Mouse (Mus musculus) layer of hippocampus, adult 11-12 months (tissue): ENCODE data around the gene Vmo1.
"Not testable (repeated sequence)": the region's sequence is repeated elsewhere in the genome, so short reads cannot be mapped to it uniquely, and the experiment has no call there.

Experiments used
- DNase-seq: peaks from one replicate; pipeline ENCODE4 v3.0.0; 2022; ENCODE audit warnings: low spot score

Gene Vmo1

DNA sequence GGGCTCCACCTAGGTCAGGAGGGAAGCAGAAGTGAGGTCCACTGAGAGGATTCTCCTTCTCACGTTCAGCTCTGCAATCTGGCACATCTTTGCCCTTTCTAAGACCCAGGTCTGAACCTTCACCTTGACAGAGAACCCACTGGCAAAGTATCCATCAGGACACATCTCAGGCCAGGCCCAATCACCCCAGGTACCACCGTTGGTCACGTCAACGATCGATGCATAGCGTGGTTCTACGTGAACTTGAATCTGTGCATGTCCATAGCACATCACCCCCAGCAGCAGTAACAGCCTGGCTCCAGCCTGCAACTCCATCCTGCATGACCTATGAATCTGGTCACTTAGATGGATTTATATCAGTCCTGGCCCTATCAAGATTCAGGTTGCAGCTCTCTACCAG, at the start of gene Vmo1:
Gene Vmo1, minus strand, starts transcription at position 329 of the 400 bp plus-strand sequence.
- DNase-seq: no peak

DNA sequence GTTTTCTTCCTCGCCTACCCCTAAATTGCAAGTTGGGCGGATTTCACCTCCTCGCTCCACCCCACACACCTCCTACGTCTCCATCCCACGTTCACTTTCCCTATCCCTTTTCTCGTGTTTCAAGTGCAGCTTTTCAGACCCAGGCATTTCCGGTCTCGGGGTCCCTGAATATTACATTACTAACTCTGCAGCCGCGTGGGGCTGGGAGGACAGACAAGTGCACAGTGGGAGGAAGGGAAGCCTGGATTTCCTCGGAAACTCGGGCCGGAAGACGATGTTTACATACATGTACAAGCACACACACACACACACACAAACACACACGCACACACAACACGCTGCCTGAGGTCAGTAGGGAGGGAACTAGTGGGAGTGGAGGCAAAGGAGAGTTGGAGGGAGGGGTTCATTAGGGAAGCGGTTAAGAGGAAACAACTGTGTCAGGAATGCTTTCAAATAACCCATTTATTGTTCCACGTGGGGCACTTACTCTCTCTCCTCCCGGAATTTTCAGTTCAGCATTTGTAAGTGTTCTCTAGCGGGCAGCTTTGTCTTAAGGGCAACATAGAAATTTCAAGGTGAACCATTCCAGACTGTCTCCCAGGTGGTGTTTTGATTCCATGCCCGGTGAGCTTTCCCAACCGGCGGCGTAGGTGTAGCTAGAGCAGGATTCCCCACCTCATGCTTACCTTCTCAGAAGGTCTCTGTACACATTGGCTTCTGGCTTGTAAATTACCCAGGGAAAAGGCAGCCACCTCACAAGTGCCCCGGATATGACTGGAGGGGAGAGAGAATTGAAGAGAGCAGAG, 49.3 kb upstream of the Vmo1 start:
- no peak for DNase-seq

GRCm38 (mm10) chr11:70562995-70563469, 48.6 kb upstream of the Vmo1 start:
- no peak for DNase-seq

DNA sequence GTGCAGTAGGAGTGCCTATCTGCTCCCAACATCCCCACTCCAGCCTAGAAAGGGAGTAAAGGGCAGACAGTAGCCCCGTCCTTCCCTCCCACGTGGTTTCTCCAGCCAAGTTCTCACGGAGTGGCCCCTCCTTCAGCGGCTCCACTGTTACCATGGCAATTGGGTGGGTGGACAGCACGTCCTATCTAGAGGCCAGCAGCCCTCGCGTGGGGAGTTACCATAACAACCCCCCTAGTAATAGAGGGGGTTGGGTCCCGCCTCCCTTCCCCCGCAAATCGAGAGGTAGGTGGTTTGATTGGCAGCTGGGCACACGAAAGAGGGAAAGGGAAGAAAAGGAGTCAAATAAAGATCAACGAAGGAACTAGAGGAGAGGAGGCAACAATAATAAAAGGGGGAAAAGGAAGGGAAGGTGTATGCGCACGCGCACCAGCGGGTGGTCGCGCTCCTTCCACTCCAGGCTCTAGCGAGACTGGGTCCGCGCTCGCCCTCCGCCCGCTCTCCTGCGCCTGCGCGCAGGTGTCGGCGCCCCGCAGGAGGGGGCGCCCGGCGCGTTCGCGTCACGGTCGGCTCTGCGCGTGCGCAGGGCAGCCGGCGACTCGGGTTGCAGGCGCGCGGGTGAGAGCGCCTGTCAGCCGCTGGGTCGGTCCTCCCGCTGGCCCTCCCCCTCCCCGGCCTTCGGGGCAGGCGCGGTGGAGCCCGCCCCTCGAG, 48.0 kb upstream of the Vmo1 start, which contains the start of gene Mink1:
Gene Mink1, plus strand, starts transcription at position 595 of the 708 bp plus-strand sequence.
- DNase-seq: peak; percentile 89

DNA sequence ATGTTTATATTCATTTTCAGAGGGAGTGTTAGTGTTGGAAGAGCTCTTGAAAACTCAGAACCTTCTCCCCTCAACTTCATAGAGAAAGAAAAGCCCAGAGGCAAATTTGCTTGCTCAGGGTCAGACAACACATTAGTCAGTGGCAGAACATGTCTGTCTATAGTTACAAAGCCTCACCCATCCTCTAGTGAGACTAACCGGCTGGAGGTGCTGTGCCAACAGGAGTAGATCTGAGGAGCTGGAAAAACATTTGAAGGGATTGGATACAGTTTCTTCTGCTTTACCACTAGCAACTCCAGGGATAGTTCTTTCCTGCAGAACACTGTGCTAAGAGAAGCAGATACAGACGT, 47.5 kb upstream of the Vmo1 start:
- DNase-seq: no peak

DNA sequence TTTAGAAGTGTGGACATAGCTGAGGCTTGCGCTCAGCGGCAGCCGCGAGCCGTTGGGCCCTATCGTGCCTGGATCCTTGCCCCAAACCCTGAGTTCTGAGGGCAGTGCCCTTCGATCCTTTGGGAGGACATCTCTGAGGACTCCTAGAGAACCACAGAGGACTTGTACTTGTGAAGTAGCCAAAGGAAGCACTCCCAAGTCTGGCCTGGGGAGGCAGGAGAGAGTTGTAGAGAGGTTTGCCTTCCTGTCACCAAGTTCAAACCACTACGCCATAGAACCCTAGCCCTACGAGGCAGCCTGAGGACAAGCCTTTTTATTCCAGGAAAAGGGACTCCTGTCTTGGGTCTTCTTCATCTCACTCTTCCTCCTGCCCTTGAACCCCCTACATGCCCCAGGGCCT, 43.1 kb upstream of the Vmo1 start:
- no peak for DNase-seq

DNA sequence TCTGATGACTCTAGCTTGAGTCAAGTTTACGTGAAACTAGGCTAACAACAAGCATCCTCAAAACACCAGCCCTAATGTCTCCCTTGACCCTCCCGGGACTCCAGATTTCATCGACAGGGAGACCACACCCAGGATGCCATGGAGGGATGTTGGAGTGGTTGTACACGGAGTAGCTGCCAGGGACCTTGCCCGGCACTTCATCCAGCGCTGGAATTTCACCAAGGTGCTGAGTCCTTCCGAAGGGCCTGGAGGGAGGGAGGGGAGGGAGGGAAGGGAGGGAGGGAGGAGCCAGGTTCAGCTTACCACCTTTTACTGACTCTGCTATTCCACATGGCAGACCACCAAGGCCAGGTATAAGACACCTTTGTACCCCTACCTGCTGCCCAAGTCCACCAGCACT, 39.5 kb upstream of the Vmo1 start:
- DNase-seq: no peak

GRCm38 (mm10) chr11:70551526-70551925, 37.1 kb upstream of the Vmo1 start:
- DNase-seq: no peak

DNA sequence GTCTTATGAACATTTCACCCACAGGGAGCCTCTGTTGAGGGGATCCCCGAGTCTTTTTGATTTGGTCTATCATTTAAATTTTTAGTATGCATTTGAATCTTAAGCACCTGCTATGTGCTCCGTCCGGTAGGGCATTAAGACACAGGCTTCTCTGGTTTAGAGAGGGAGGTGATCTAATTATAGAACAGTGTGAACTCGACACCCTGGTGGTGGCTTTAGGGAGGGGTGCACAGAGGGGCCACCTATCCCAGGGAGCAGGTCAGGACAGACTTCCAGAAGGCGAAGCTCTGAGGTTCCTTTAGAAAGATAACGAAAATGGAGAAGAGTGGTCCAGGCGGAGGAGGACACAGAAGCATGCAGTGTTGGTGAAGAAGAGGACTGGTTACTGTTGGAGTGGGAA, 30.1 kb upstream of the Vmo1 start:
- DNase-seq: no peak

GRCm38 (mm10) chr11:70541415-70541814, 27.0 kb upstream of the Vmo1 start:
- no peak for DNase-seq

GRCm38 (mm10) chr11:70540928-70541327, 26.5 kb upstream of the Vmo1 start:
- DNase-seq: no peak

GRCm38 (mm10) chr11:70539877-70540587, 25.6 kb upstream of the Vmo1 start, which contains the start of gene Pld2:
Gene Pld2 (plus strand): TSS chr11:70540064.
- peak; percentile 87 for DNase-seq

GRCm38 (mm10) chr11:70539423-70539822, 25.0 kb upstream of the Vmo1 start:
- DNase-seq: no peak

DNA sequence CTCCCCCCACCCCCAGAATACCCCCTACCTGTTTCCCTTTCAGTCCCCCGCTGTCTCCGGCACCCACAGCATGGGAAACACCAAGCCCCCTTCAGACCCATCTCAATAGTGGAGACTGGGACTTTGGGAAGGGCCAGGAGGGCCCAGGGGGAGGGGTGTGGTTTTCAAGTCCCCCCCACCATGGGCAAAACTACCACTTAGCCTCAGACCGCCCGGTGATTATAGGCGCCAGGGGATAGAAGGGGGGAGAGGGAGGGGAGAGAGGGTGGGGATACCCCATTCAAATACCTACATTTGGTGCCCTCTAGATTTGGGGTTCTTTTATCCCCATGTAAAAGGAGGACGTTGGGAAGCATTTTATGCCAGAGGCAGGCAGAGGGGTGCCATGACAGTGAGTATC, 18.4 kb upstream of the Vmo1 start, which contains the start of gene Gm40193:
Gene Gm40193, minus strand, starts transcription at position 101 of the 400 bp plus-strand sequence.
- no peak for DNase-seq

GRCm38 (mm10) chr11:70531065-70531464, 16.6 kb upstream of the Vmo1 start:
- not testable (repeated sequence) for DNase-seq

GRCm38 (mm10) chr11:70528610-70529009, 14.2 kb upstream of the Vmo1 start:
- no peak for DNase-seq

DNA sequence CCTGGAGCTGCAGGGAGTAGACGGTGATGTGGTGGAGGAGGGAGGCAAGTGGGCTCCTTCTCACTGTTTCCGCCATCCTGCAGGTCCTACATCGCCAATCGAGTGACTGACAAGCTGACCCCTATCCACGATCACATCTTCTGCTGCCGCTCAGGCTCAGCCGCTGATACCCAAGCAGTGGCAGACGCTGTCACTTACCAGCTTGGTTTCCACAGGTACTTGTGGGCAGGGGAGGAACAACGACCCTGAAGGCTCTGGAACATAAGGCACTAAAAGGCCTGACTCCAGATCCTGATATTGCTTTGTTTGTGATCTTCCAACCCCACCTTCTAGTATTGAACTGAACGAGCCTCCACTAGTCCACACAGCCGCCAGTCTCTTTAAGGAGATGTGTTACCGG, 11.8 kb upstream of the Vmo1 start:
- DNase-seq: no peak

DNA sequence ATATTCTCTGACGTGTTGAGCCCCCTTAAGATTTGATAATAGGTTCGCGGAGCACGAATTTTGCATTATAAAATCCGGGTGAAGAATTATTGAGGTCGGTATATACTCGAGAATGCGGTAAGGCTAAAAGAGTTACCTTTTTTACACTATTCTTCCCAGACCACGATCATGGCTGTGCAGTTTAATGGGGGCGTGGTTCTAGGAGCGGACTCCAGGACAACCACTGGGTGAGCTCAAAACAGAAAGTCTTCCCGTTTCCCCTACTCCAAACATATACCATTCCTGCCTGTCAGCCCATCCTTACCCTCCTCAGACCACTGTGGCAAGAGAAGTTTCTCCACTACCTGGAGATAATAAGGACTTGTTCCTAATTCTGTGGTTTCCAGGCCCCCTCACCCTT, 11.3 kb upstream of the Vmo1 start:
- no peak for DNase-seq

- DNase-seq: peak; percentile 94
These were observed 10.8 kb upstream of the Vmo1 start, which contains the start of gene Psmb6 for GRCm38 (mm10) chr11:70525184-70525678. Gene Psmb6 (plus strand): TSS chr11:70525367.

GRCm38 (mm10) chr11:70524782-70525181, 10.4 kb upstream of the Vmo1 start:
- DNase-seq: no peak

DNA sequence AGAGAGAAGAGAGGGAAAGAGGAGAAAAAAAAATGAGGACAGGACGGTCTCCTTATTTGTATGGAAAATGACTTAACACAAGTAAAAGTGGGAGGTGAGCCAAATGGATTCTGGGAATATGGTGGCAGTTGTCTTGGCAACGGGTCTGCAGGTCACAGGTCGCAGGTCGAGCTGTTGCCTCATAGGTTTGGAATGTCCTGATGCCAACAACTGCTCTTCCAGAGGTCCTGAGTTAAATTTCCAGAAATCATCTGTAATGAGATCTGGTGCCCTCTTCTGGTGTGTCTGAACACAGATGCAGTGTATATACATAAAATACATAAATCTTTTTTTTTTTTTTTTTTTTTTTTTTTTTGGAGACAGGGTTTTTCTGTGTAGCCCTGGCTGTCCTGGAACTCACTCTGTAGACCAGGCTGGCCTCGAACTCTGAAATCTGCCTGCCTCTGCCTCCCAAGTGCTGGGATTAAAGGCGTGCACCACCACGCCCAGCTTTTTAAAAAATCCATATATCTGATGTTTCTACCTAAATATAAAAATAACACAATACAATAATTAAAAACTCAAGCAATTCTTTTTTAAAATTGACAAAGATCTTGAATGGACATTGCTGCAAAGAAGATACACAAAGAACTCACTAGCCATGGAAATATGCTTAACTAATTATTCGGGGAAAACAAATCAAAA, 9.0 kb upstream of the Vmo1 start:
- not testable (repeated sequence) for DNase-seq
